Mouse (Mus musculus) heart, postnatal 0 days (tissue): Measurements from ENCODE around the gene Vmn2r27. TPM values are rescaled to one million over a fixed set of nuclear protein-coding genes. Genes with fewer than 3 reads are reported as not detected.

Experiments
- ATAC-seq: fragments of 200-750 bp; cut with Nextera tagmentation; 2 replicates; pipeline ENCODE4 v1.8.0; 2017; ENCODE audit warnings: low read depth, moderate number of reproducible peaks, moderate library complexity; ENCODE audit not compliant: insufficient read depth
- DNase-seq: peaks from one replicate; pipeline ENCODE4 v3.0.0-alpha.2; 2016; ENCODE audit warnings: low spot score
- H3K27ac ChIP-seq: fragments of 300-500 bp; sonication (generic); 2 replicates; pipeline ENCODE4 v1.5.1; 2014; ENCODE audit warnings: low read depth, mild to moderate bottlenecking
- H3K27me3 ChIP-seq: fragments of 300-500 bp; sonication (generic); 2 replicates; pipeline ENCODE4 v1.6.1; 2014; ENCODE audit warnings: low read length, mixed read lengths; ENCODE audit not compliant: control insufficient read depth, insufficient read depth
- H3K36me3 ChIP-seq: fragments of 300-500 bp; sonication (generic); replicated peaks from 2 replicates; pipeline ENCODE4 v1.6.1; 2014; ENCODE audit warnings: low read length, mixed read lengths; ENCODE audit not compliant: control insufficient read depth, insufficient read depth
- H3K4me1 ChIP-seq: fragments of 300-500 bp; sonication (generic); 2 replicates; pipeline ENCODE4 v1.6.1; 2014; ENCODE audit warnings: antibody characterized with exemption; ENCODE audit not compliant: control insufficient read depth, insufficient read depth
- H3K4me2 ChIP-seq: fragments of 300-500 bp; sonication (generic); 2 replicates; pipeline ENCODE4 v1.6.1; 2014; ENCODE audit warnings: low read depth, mild to moderate bottlenecking, low read length, moderate library complexity
- H3K4me3 ChIP-seq: fragments of 300-500 bp; sonication (generic); 2 replicates; pipeline ENCODE4 v1.5.1; 2014; ENCODE audit warnings: low read depth, low read length
- H3K9ac ChIP-seq: fragments of 300-500 bp; sonication (generic); replicated peaks from 2 replicates; pipeline ENCODE4 v1.6.1; 2014; ENCODE audit warnings: low read depth, low read length, mixed read lengths
- H3K9me3 ChIP-seq: fragments of 300-500 bp; sonication (generic); replicated peaks from 2 replicates; pipeline ENCODE4 v1.6.1; 2016; ENCODE audit warnings: low read length; ENCODE audit not compliant: control insufficient read depth
- CTCF ChIP-seq: IDR thresholded peaks from 2 replicates; pipeline ENCODE4 v1.5.1; 2016; ENCODE audit warnings: antibody characterized with exemption, control low read depth, low read depth
- EP300 ChIP-seq: IDR thresholded peaks from 2 replicates; pipeline ENCODE4 v1.6.1; 2016; ENCODE audit warnings: antibody characterized with exemption, low read depth
- whole genome bisulfite sequencing: fragments of 180-500 bp; shearing (Covaris S2); extraction: QIAGEN DNeasy Blood & Tissue Kit; methylation state at CpG from one replicate; pipeline ENCODE4 v1.1.7; 2014; 5-methylcytosine and 5-hydroxymethylcytosine counted together
- polyA plus RNA-seq: library from polyadenylated mRNA; unstranded; fragments of >200 nt; fragmentation: Nextera tagmentation; extraction: Ambion mirVana; gene quantifications from 2 replicates; pipeline ENCODE4 v1.2.1, GENCODE M21; 2015
- total RNA-seq: library from RNA; depleted of rRNA; stranded (reverse); fragments of >200 nt; gene quantifications from 2 replicates; pipeline ENCODE4 v1.2.3, GENCODE M21; 2014; ENCODE audit warnings: low replicate concordance; rRNA removed

Vmn2r27 gene
- total and polyA plus RNA-seq, 2 experiments from 2014 or later: not detected

GRCm38 (mm10) chr6:124149808-124150207 lies 81.8 kb downstream of the Vmn2r27 start:
- no peaks in the 10 kb centered on the region for H3K4me1 ChIP-seq
- 23% methylated on average over 1 of the region's 1 CpGs for WGBS
- no peak overlapping the region for H3K4me2 ChIP-seq
- H3K27ac ChIP-seq: no peak overlapping the region
- no peaks in the 10 kb centered on the region for H3K9me3 ChIP-seq
- DNase-seq (no peak), ATAC-seq (no peak)
- no peaks in the 10 kb centered on the region for H3K27me3 ChIP-seq
- TF ChIP-seq CTCF (no peak), EP300 (no peak)
- no peak overlapping the region for H3K9ac ChIP-seq
- H3K4me3 ChIP-seq: no peak overlapping the region
- no peaks in the 10 kb centered on the region for H3K36me3 ChIP-seq

Other genes starting within 250 kb of the Vmn2r27 start
- not detected in 2 replicates for gene Vmn2r26, start 207.3 kb downstream of the Vmn2r27 start, total RNA-seq
- not detected in 2 replicates for gene Vmn2r26, start 207.3 kb downstream of the Vmn2r27 start, polyA plus RNA-seq
- gene Cd163, start 72.8 kb upstream of the Vmn2r27 start, total RNA-seq: 0.61 and 1.8 TPM in 2 replicates
- 0.40 and 0.67 TPM in 2 replicates for gene Cd163, start 72.8 kb upstream of the Vmn2r27 start, polyA plus RNA-seq
- gene Pex5, start 183.2 kb upstream of the Vmn2r27 start, total RNA-seq: 42.9 and 47.7 TPM in 2 replicates
- gene Pex5, start 183.2 kb upstream of the Vmn2r27 start, polyA plus RNA-seq: 20.8 and 21.4 TPM in 2 replicates
- 0.23 and 0.84 TPM in 2 replicates for gene Clstn3, start 232.9 kb upstream of the Vmn2r27 start, total RNA-seq
- gene Clstn3, start 232.9 kb upstream of the Vmn2r27 start, polyA plus RNA-seq: 0.16 and 0.18 TPM in 2 replicates